Comparison of ENCODE assay signal across 11 mouse cellular contexts in genomic region chr2:28287210-28287860, GRCm38 (mm10).
DNase-seq lines count a peak whose midpoint lies in the region; ATAC-seq and TF ChIP-seq lines count a peak whose summit lies in the region.
"Had no signal": no experiment of that assay in that cellular context is flagged by ENCODE, and none has a peak within 500 bp of the region (broad histone marks: within the 10 kb centered on the region; RNA-seq: fewer than 3 reads in every experiment).

No protein-coding gene starts in this region.

- TF ChIP-seq CTCF in hindbrain, postnatal 0 days (IDR thresholded peaks at IDR 0.05; ENCODE audit: low read depth), result peak; percentile 45

- no peaks in the 10 kb centered on the region for H3K27me3 ChIP-seq in hindbrain, postnatal 0 days (ENCODE audit: insufficient read depth, low read length)
- H3K27me3 ChIP-seq in limb, embryonic 14.5 days (ENCODE audit: control insufficient read depth, insufficient read depth, low read length), result no peaks in the 10 kb centered on the region

- peaks cover 10% of the 10 kb centered on the region for H3K4me1 ChIP-seq in hindbrain, postnatal 0 days (ENCODE audit: insufficient read depth, low read length)
- peaks cover 8% of the 10 kb centered on the region; the same call in 1 of the 2 replicates for H3K4me1 ChIP-seq in limb, embryonic 14.5 days (ENCODE audit: control insufficient read depth, insufficient read depth, low read length)
- H3K4me1 ChIP-seq: liver, embryonic 15.5 days had no signal

- TF ChIP-seq POLR2A in limb, embryonic 14.5 days (IDR thresholded peaks at IDR 0.05; ENCODE audit: borderline replicate concordance, extremely low read depth, insufficient read depth, insufficient read length), result no peak

- no peak overlapping the region for H3K4me2 ChIP-seq in hindbrain, postnatal 0 days (ENCODE audit: low read depth, low read length)
- no peak overlapping the region for H3K4me2 ChIP-seq in limb, embryonic 14.5 days (replicated peaks; ENCODE audit: low read depth, low read length, severe bottlenecking)
- H3K4me2 ChIP-seq: liver, embryonic 15.5 days had no signal

- no peak overlapping the region for H3K4me3 ChIP-seq in hindbrain, postnatal 0 days (ENCODE audit: low read length)
- H3K4me3 ChIP-seq in limb, embryonic 14.5 days (replicated peaks; ENCODE audit: low read length), result no peak overlapping the region
- H3K4me3 ChIP-seq: liver, embryonic 15.5 days had no signal

- H3K36me3 ChIP-seq in hindbrain, postnatal 0 days (ENCODE audit: insufficient read depth, low read length), result no peaks in the 10 kb centered on the region
- H3K36me3 ChIP-seq in limb, embryonic 14.5 days (ENCODE audit: control insufficient read depth, insufficient read depth, low read length), result no peaks in the 10 kb centered on the region
- H3K36me3 ChIP-seq: liver, embryonic 15.5 days had no signal

- no peak overlapping the region for H3K27ac ChIP-seq in hindbrain, postnatal 0 days
- no peak overlapping the region for H3K27ac ChIP-seq in limb, embryonic 14.5 days (replicated peaks; ENCODE audit: low read depth, low read length)
- H3K27ac ChIP-seq: liver, embryonic 15.5 days had no signal

- H3K9me3 ChIP-seq in hindbrain, postnatal 0 days (ENCODE audit: low read length), result no peaks in the 10 kb centered on the region
- H3K9me3 ChIP-seq in limb, embryonic 14.5 days (ENCODE audit: control insufficient read depth, low read length), result no peaks in the 10 kb centered on the region
- H3K9me3 ChIP-seq: liver, embryonic 15.5 days had no signal

- WGBS in hindbrain, postnatal 0 days, result 46% methylated on average over 10 of the region's 10 CpGs
- WGBS in limb, embryonic 14.5 days, result 20% methylated on average over 10 of the region's 10 CpGs

- intact Hi-C loops in left cerebral cortex, postnatal 25 days (cut with DNase I), result no loop called here

- DNase-seq in kidney, adult 11 months, result peak; percentile 9
- no peak for DNase-seq in kidney, adult 18-20 months
- peak; percentile 16 for DNase-seq in ZHBTc4 (ENCODE audit: low read depth, low spot score)
- peak; percentile 25 for DNase-seq in hindbrain, postnatal 0 days (ENCODE audit: low spot score)
- DNase-seq in limb, embryonic 14.5 days (ENCODE audit: low spot score), result peak; percentile 24
- no peak for DNase-seq in Muller cell, postnatal 12 days (ENCODE audit: inconsistent ontology term)
- DNase-seq in left cerebral cortex, postnatal 25 days (ENCODE audit: low spot score in 2 of 2), result no peak
- no peak for DNase-seq in right cerebral cortex, postnatal 14 days
- DNase-seq: heart, adult 11 months had no signal

- no peak overlapping the region for H3K9ac ChIP-seq in hindbrain, postnatal 0 days (replicated peaks; ENCODE audit: low read length)
- H3K9ac ChIP-seq in limb, embryonic 14.5 days (ENCODE audit: low read depth, low read length, severe bottlenecking), result no peak overlapping the region
- H3K9ac ChIP-seq: liver, embryonic 15.5 days had no signal

- no peak for ATAC-seq in hindbrain, postnatal 0 days
- 0 out of 2 replicates have a peak, but pooled peaks have one; percentile 9 for ATAC-seq in limb, embryonic 14.5 days (ENCODE audit: low FRiP score, low read depth)
- ATAC-seq: forebrain, embryonic 16.5 days had no signal

Comparison
In these comparisons a context has a peak if more than half of its experiments do, and no peak if none do; other contexts are left out.
1. DNase-seq: peak in kidney, adult 11 months (single experiment), ZHBTc4 (single experiment), hindbrain, postnatal 0 days (single experiment) and limb, embryonic 14.5 days (single experiment); none in kidney, adult 18-20 months (single experiment), Muller cell, postnatal 12 days (single experiment), left cerebral cortex, postnatal 25 days (0 of 2) and right cerebral cortex, postnatal 14 days (single experiment).